Mouse (Mus musculus) CH12.LX (cell line): ENCODE data around the gene Eif4e. TPM values are rescaled to one million over a fixed set of nuclear protein-coding genes. Genes with fewer than 3 reads are reported as not detected.

ENCODE experiments used
- DNase-seq: peaks from one replicate; pipeline ENCODE4 v3.0.0-alpha.2; 2013; ENCODE audit errors: extremely low read depth
- H3K27ac ChIP-seq: 2 replicates; pipeline ENCODE4 v1.5.1; 2012; ENCODE audit warnings: low read depth, mild to moderate bottlenecking, control low read depth, moderate library complexity; ENCODE audit not compliant: insufficient read depth
- H3K27me3 ChIP-seq: replicated peaks from 2 replicates; pipeline ENCODE3; 2012; ENCODE audit warnings: inconsistent platforms
- H3K36me3 ChIP-seq, 2 experiments: replicated peaks in 1 of 2; 2 replicates each; pipeline versions ENCODE3 to v1.6.1; 2012; ENCODE audit warnings: inconsistent platforms in 1 of 2, low read length in 1 of 2, mild to moderate bottlenecking in 1 of 2, mixed read lengths in 1 of 2, moderate library complexity in 1 of 2; ENCODE audit not compliant: control insufficient read depth in 1 of 2, insufficient read depth in 1 of 2
- H3K4me1 ChIP-seq, 2 experiments: 2 replicates each; pipeline ENCODE4 v1.6.1; 2012; ENCODE audit warnings: inconsistent platforms in 1 of 2, moderate library complexity in 1 of 2; ENCODE audit not compliant: insufficient read depth in 2 of 2, control insufficient read depth in 1 of 2
- H3K4me2 ChIP-seq: 2 replicates; pipeline ENCODE4 v1.6.1; 2012; ENCODE audit warnings: low read depth, mild to moderate bottlenecking, control low read depth; ENCODE audit not compliant: poor library complexity, insufficient read depth, severe bottlenecking
- H3K4me3 ChIP-seq, 3 experiments: fragments of 150-350 bp in 1 of 3; sonication (generic) in 1 of 3; replicated peaks in 1 of 3; 2 replicates each; pipeline versions ENCODE3 to v1.5.1; 2011 to 2012; ENCODE audit warnings: low read depth in 2 of 3, low read length in 2 of 3, mild to moderate bottlenecking in 2 of 3, moderate library complexity in 2 of 3, control low read depth in 1 of 3, improper control_type of control experiment in 1 of 3, inconsistent platforms in 1 of 3, mixed read lengths in 1 of 3; ENCODE audit not compliant: poor library complexity in 1 of 3
- H3K79me2 ChIP-seq: replicated peaks from 2 replicates; pipeline ENCODE4 v1.6.1; 2012; ENCODE audit warnings: mild to moderate bottlenecking, moderate library complexity; ENCODE audit not compliant: control insufficient read depth, poor library complexity, insufficient read depth, severe bottlenecking; ENCODE audit errors: extremely low read depth
- H3K9ac ChIP-seq: 2 replicates; pipeline ENCODE4 v1.6.1; 2012; ENCODE audit warnings: low read depth, mild to moderate bottlenecking, control low read depth, moderate library complexity; ENCODE audit not compliant: insufficient read depth
- H3K9me3 ChIP-seq: replicated peaks from 2 replicates; pipeline ENCODE3; 2012; ENCODE audit warnings: low read length, inconsistent platforms, mixed read lengths
- BHLHE40 ChIP-seq: IDR thresholded peaks from 2 replicates; pipeline ENCODE4 v1.6.1; 2011; ENCODE audit warnings: mild to moderate bottlenecking, low read depth, low read length, improper control_type of control experiment
- CHD2 ChIP-seq: IDR thresholded peaks from 2 replicates; pipeline ENCODE4 v1.6.1; 2011; ENCODE audit warnings: low read length, improper control_type of control experiment
- CTCF ChIP-seq, 2 experiments: IDR thresholded peaks in 1 of 2; conservative IDR thresholded peaks in 1 of 2; 2 replicates each; pipeline ENCODE4 v1.5.1; 2011 to 2012; ENCODE audit warnings: low read depth in 2 of 2, low read length in 2 of 2, improper control_type of control experiment in 1 of 2, inconsistent platforms in 1 of 2, mild to moderate bottlenecking in 1 of 2, moderate library complexity in 1 of 2
- E2F4 ChIP-seq: IDR thresholded peaks from 2 replicates; pipeline ENCODE4 v1.6.1; 2011; ENCODE audit warnings: low read depth, low read length, improper control_type of control experiment; ENCODE audit not compliant: insufficient replicate concordance
- ELF1 ChIP-seq: IDR thresholded peaks from 2 replicates; pipeline ENCODE4 v1.6.1; 2014; ENCODE audit warnings: low read depth, mild to moderate bottlenecking, inconsistent platforms, low read length, improper control_type of control experiment
- JUN ChIP-seq: IDR thresholded peaks from 2 replicates; pipeline ENCODE4 v1.6.1; 2011; ENCODE audit warnings: low read depth, mild to moderate bottlenecking, low read length, improper control_type of control experiment, moderate library complexity; ENCODE audit not compliant: insufficient read depth
- JUND ChIP-seq: conservative IDR thresholded peaks from 2 replicates; pipeline ENCODE4 v1.6.1; 2011; ENCODE audit warnings: low read depth, low read length, improper control_type of control experiment
- MAZ ChIP-seq: IDR thresholded peaks from 2 replicates; pipeline ENCODE4 v1.6.1; 2012; ENCODE audit warnings: low read depth, mild to moderate bottlenecking, inconsistent platforms, low read length, improper control_type of control experiment, moderate library complexity
- MXI1 ChIP-seq: IDR thresholded peaks from 2 replicates; pipeline ENCODE4 v1.6.1; 2011; ENCODE audit warnings: mild to moderate bottlenecking, low read depth, low read length, improper control_type of control experiment
- NELFE ChIP-seq: IDR thresholded peaks from 2 replicates; pipeline ENCODE4 v1.6.1; 2011; ENCODE audit warnings: low read depth, low read length, improper control_type of control experiment
- PAX5 ChIP-seq: IDR thresholded peaks from 2 replicates; pipeline ENCODE4 v1.6.1; 2012; ENCODE audit warnings: low read length, inconsistent platforms, mixed read lengths
- RAD21 ChIP-seq: IDR thresholded peaks from 2 replicates; pipeline ENCODE4 v1.6.1; 2011; ENCODE audit warnings: low read depth, mild to moderate bottlenecking, low read length, improper control_type of control experiment, moderate library complexity
- USF2 ChIP-seq: conservative IDR thresholded peaks from 2 replicates; pipeline ENCODE4 v1.6.1; 2011; ENCODE audit warnings: low read depth, low read length, improper control_type of control experiment
- ZC3H11A ChIP-seq: IDR thresholded peaks from 2 replicates; pipeline ENCODE4 v1.6.1; 2012; ENCODE audit warnings: low read depth, mild to moderate bottlenecking, inconsistent platforms, low read length, improper control_type of control experiment
- ZKSCAN1 ChIP-seq: IDR thresholded peaks from 2 replicates; pipeline ENCODE4 v1.6.1; 2012; ENCODE audit warnings: low read depth, inconsistent platforms, low read length, improper control_type of control experiment, borderline replicate concordance
- ZMIZ1 ChIP-seq: IDR thresholded peaks from 2 replicates; pipeline ENCODE4 v1.6.1; 2012; ENCODE audit warnings: low read depth, mild to moderate bottlenecking, inconsistent platforms, low read length, improper control_type of control experiment
- ZNF384 ChIP-seq: IDR thresholded peaks from 2 replicates; pipeline ENCODE4 v1.6.1; 2012; ENCODE audit warnings: low read depth, low read length, improper control_type of control experiment, inconsistent platforms
- dilution Hi-C: fragments of 300-500 bp; cut with MboI; formaldehyde crosslinking; loops from 2 replicates; pipeline ENCODE4 v1.14.3; 2020; ENCODE audit warnings: low sequenced_read_pairs; ENCODE audit not compliant: extremely low pct_unique_long_range_greater_than_20kb, extremely low pct_ligation_motif_present
- in situ Hi-C: fragments of 300-500 bp; cut with MboI; formaldehyde crosslinking; loops from 3 replicates; pipeline ENCODE4 v1.14.3; 2019; ENCODE audit warnings: low sequenced_read_pairs, low pct_ligation_motif_present, low pct_unique_long_range_greater_than_20kb, mixed read lengths
- polyA plus RNA-seq: library from polyadenylated mRNA; unstranded; fragments of >175 nt; gene quantifications from 2 replicates; pipeline ENCODE4 v1.2.1, GENCODE M21; 2012; ENCODE audit warnings: low read depth; ENCODE audit not compliant: insufficient read length
- total RNA-seq, 2 experiments: library from RNA; depleted of rRNA; stranded (reverse); fragments of 300-350 nt in 1 of 2; fragments of >200 nt in 1 of 2; gene quantifications; 2 replicates each; pipeline ENCODE4 v1.2.3; 2012 to 2014

The Eif4e gene
- total and polyA plus RNA-seq, 3 experiments = 490 to 850 (median 590) TPM

DNA sequence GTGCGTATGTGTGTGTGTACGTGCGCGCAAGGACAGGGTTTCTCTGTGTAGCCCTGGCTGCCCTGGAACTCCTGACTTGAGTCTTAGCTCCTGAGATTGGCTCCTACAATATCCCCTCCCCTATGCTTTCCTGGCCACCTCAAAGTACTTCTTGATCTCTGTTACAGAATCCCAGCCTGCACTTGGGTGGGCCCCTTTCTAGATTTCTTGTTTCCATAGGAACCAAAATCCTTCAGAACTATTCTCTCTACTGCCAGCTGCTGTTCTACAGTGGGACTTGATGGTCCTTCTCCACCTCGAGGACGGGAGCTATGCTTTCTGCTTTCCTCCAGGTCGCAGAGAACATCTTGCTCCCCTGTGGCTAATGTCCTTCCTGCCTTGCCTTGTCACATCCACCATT is 67.9 kb downstream of the Eif4e start:
- in situ Hi-C loops (no loop called here), dilution Hi-C loops (no loop called here)
- TF ChIP-seq E2F4 (no peak), USF2 (no peak), JUN (no peak), MXI1 (no peak), ZNF384 (no peak), ZKSCAN1 (no peak)

GRCm38 (mm10) chr3:138601076-138601475 is 75.1 kb downstream of the Eif4e start:
- no peak for TF ChIP-seq BHLHE40
- TF ChIP-seq ZMIZ1 = no peak
- TF ChIP-seq ZC3H11A = no peak
- TF ChIP-seq CTCF (conservative IDR thresholded peaks at IDR 0.05 in 1 of 2, IDR thresholded peaks at IDR 0.05 in 1 of 2; ENCODE audit: low read depth in 2 of 2, low read length in 2 of 2) = no peak
- no peak for TF ChIP-seq CHD2
- no peak for TF ChIP-seq NELFE
- TF ChIP-seq PAX5 = no peak
- no peak for TF ChIP-seq RAD21
- TF ChIP-seq MAZ = no peak
- TF ChIP-seq ELF1 = no peak
- no peak for TF ChIP-seq JUND
- Histone ChIP-seq H3K27me3 (no peaks in the 10 kb centered on the region), H3K4me1 (peaks cover 0 to 7% of the 10 kb centered on the region in 2 experiments; a peak in 1 of 4 replicates), H3K27ac (no peak overlapping the region), H3K4me3 (no peak overlapping the region), H3K9me3 (no peaks in the 10 kb centered on the region), H3K4me2 (peak overlapping the region; percentile 33; the same call in 1 of the 2 replicates), H3K36me3 (no peaks in the 10 kb centered on the region), H3K9ac (no peak overlapping the region), H3K79me2 (no peaks in the 10 kb centered on the region)
- dilution Hi-C loops = no loop called here
- in situ Hi-C loops = loop anchor here (25.0 kb wide), 1 partner anchor 311 kb away; no protein-coding TSS in a partner anchor
- DNase-seq = no peak

More for the DNA sequence above, 67.9 kb downstream of the Eif4e start:
- Histone ChIP-seq H3K27me3 (no peaks in the 10 kb centered on the region), H3K4me1 (no peaks in the 10 kb centered on the region), H3K9ac (no peak overlapping the region), H3K36me3 (no peaks in the 10 kb centered on the region), H3K27ac (no peak overlapping the region), H3K4me2 (no peak overlapping the region), H3K9me3 (no peaks in the 10 kb centered on the region), H3K4me3 (no peak overlapping the region), H3K79me2 (no peaks in the 10 kb centered on the region)
- no peak for DNase-seq
